Mouse (Mus musculus) left cerebral cortex, postnatal 4 days (tissue): Measurements from ENCODE around the gene Tspo. TPM values are rescaled to one million over a fixed set of nuclear protein-coding genes. Genes with fewer than 3 reads are reported as not detected.

Source experiments
- DNase-seq: peaks from one replicate; pipeline ENCODE4 v3.0.0-alpha.2; 2022
- intact Hi-C: fragments of 180-260 bp; cut with DNase I; formaldehyde crosslinking; loops from one replicate; pipeline ENCODE4 v1.15.1; 2025
- microRNA-seq: library from miRNA; unstranded; fragments of <30 nt; microRNA quantifications from one replicate; pipeline ENCODE4 v1.2.0, GENCODE M21; 2022
- total RNA-seq, 2 experiments: library from RNA; stranded (reverse); gene quantifications; 2 replicates each; pipeline ENCODE4 v1.2.3; 2021

Gene Tspo
- total RNA-seq, 2 experiments from 2014 or later, result 2.9 to 3.8 TPM

DNA sequence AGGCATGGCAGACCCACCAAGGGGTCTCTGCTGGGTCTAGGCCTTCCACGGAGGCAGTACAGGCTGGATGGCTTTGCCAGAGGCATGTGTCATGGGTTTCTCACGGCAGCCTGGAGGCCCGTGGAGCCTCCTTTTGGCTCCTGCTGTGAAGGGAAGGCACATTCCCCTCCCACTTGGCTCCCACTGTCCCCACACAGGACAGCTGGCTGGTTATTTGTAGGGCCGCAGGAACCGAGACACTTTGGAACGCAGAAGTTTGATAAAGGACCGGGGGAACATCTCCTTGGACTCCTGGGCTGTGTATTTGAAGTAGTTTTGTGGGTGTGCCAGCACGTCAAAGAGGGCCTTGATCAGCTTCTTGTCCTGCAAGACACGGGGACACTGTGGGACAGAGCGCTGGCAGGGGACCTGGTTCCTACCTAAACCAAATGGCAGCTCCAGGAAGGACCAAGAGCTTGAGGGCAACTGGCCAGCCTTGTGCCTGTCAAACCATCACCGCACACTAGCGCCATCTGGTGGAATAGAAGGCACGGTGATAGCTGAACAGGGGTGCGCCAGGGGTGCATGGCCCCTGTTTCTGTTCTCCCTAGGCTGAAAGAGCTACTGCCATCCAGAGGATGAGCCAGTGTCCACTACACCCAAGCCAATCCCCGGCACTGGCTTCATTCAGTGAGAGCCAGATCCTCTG, 43.9 kb downstream of the Tspo start:
- intact Hi-C loops, result no loop called here
- DNase-seq, result peak; percentile 82

DNA sequence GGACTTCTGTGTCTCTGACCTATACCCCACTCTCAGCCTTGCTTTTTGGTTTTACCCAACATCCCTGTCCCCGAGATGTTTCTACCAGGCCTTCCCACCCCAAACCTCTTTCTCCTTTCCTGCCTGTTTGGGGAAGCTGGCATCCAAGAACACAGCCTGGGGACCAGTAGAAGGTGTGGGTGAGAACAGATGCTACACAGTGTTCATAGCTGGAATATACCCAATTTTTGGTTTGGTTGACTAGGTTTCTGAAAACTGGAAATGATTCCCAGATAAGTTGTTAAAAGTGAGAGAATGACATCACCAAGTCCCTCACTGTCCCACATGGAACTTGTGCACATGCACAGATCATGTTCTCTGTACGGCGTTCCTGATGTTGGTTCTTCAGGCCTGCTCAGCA, 51.9 kb downstream of the Tspo start:
- no peak for DNase-seq
- intact Hi-C loops, result no loop called here

Small RNAs within 50 kb of the gene (microRNA-seq; reads per million reads assigned to microRNA genes)
- gene Gm24575, result not detected

Other genes starting within 250 kb of the Tspo start
- gene Arfgap3, start 213.3 kb upstream of the Tspo start, total RNA-seq, result 10 to 100 TPM; 27.9 to 30.2 TPM
- gene Pacsin2, start 99.0 kb upstream of the Tspo start, total RNA-seq, result 10 to 100 TPM; 23.2 to 24.9 TPM
- 10 to 100 TPM; 70.6 to 71.9 TPM for gene Ttll1, start 52.7 kb upstream of the Tspo start, total RNA-seq
- not detected for gene Bik, start 36.7 kb upstream of the Tspo start, total RNA-seq
- 10 to 100 TPM; 31.1 to 34.7 TPM for gene Mcat, start 195 bp downstream of the Tspo start, total RNA-seq
- gene Ttll12, start 31.6 kb downstream of the Tspo start, total RNA-seq, result 10 to 100 TPM; 28.4 to 30.8 TPM
- 10 to 100 TPM; 61.6 to 73.2 TPM for gene Scube1, start 161.4 kb downstream of the Tspo start, total RNA-seq
- gene Mpped1, start 215.9 kb downstream of the Tspo start, total RNA-seq, result 100 to 1,000 TPM; 444 to 539 TPM